Mouse (Mus musculus): ENCODE data around the gene Serpinb8. TPM values are rescaled to one million over a fixed set of nuclear protein-coding genes. Genes with fewer than 3 reads are reported as not detected.
A peak's percentile ranks its signal among the peaks of the same experiment; 100 is the strongest.

Gene Serpinb8
- polyA plus RNA-seq (2016; fragmentation: Nextera tagmentation; extraction: Ambion mirVana), result 1.3 and 1.7 TPM in 2 replicates

DNA sequence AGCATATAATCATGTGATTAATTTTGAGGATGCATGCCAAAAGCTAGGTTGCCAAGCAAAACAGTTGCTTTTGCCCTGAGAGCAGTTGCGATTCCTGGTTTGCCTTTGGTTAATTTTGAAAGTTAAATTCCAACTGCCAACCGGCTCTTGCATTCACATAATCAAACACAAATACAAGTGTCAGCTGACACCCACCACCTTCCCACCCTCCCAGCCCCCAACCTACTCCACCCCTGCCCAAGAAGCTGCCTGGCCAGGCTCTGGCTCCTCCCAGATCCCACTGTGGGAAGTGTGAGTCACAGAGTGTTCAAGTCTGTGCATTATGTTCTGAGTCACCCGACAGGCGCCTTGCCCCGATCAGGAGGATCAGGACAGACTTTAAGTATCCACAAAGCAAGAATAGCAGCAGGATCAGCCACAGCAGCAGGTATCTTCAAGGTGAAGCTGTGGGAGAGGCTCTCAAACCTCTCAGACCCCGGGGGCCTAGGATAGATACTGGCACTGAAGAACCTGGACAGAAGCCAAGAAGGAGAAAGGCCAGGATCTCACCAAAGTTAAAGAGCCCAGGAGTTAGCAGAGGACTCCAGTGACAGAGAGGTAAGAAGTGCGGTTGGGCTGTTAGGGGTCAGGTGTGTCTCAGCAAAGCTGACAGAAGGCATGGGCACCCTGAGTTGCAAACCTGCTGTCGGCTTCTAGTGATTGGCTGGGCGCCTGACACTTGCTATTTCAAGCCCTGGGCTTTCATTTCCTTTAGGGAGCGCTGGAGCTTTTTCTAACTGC lies at the start of gene Serpinb8:
Serpinb8 (plus strand) TSS at position 316 of the 780 bp plus-strand sequence.
- no peak within 1 kb of the TSS for H3K4me2 ChIP-seq (replicated peaks)
- H3K27ac ChIP-seq, result no peak within 1 kb of the TSS
- 64% methylated on average over 10 of the region's 10 CpGs for WGBS
- no peaks in the 10 kb centered on the region for H3K4me1 ChIP-seq
- H3K36me3 ChIP-seq, result no peaks in the 10 kb centered on the region
- H3K27me3 ChIP-seq, result no peaks in the 10 kb centered on the region
- no peak within 1 kb of the TSS for H3K9ac ChIP-seq
- no peak within 1 kb of the TSS for H3K4me3 ChIP-seq
- no peak for ATAC-seq (ENCODE audit: low FRiP score)
- H3K9me3 ChIP-seq (replicated peaks), result no peaks in the 10 kb centered on the region

- no peaks in the 10 kb centered on the region for H3K36me3 ChIP-seq
- no peak overlapping the region for H3K9ac ChIP-seq
- 92% methylated on average over 3 of the region's 3 CpGs for WGBS
- ATAC-seq (ENCODE audit: low FRiP score), result no peak
- H3K4me2 ChIP-seq (replicated peaks), result no peak overlapping the region
- no peaks in the 10 kb centered on the region for H3K27me3 ChIP-seq
- no peaks in the 10 kb centered on the region for H3K4me1 ChIP-seq
- H3K9me3 ChIP-seq (replicated peaks), result no peaks in the 10 kb centered on the region
- no peak overlapping the region for H3K27ac ChIP-seq
- no peak overlapping the region for H3K4me3 ChIP-seq
These were observed 30.3 kb upstream of the Serpinb8 start for GRCm38 (mm10) chr1:107559494-107559893.

DNA sequence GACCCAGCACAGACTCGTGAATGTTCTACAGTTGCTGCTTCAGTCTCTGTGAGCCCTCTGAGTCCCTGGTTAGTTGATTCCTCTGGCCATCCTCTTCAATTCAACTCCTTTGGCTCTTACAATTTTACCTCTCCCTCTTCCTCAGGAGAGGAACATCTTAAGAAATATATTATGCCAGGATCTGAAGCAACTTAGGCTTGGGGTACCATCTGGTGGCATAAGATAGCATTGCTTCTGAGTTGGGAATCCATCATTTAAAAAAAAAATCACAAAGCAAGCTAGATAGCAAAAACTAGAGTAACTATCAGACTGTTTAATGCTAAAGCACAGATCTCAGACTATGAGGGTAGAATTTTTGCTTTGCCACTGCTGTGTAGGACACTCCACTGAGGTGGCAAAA lies 27.7 kb upstream of the Serpinb8 start:
- Histone ChIP-seq H3K9me3 (replicated peaks) (no peaks in the 10 kb centered on the region), H3K9ac (no peak overlapping the region), H3K27ac (no peak overlapping the region), H3K4me1 (no peaks in the 10 kb centered on the region), H3K27me3 (no peaks in the 10 kb centered on the region), H3K4me3 (no peak overlapping the region), H3K4me2 (replicated peaks) (no peak overlapping the region), H3K36me3 (no peaks in the 10 kb centered on the region)
- WGBS, result 93% methylated on average over 1 of the region's 1 CpGs
- ATAC-seq (ENCODE audit: low FRiP score), result no peak

- no peak for ATAC-seq (ENCODE audit: low FRiP score)
- Histone ChIP-seq H3K4me1 (no peaks in the 10 kb centered on the region), H3K4me3 (no peak overlapping the region), H3K27me3 (no peaks in the 10 kb centered on the region), H3K9me3 (replicated peaks) (no peaks in the 10 kb centered on the region), H3K4me2 (replicated peaks) (no peak overlapping the region), H3K36me3 (no peaks in the 10 kb centered on the region), H3K9ac (no peak overlapping the region), H3K27ac (no peak overlapping the region)
These were observed 24.2 kb upstream of the Serpinb8 start for GRCm38 (mm10) chr1:107565644-107566043.

- Histone ChIP-seq H3K27me3 (no peaks in the 10 kb centered on the region), H3K9me3 (replicated peaks) (no peaks in the 10 kb centered on the region), H3K4me1 (no peaks in the 10 kb centered on the region), H3K36me3 (no peaks in the 10 kb centered on the region), H3K4me3 (no peak overlapping the region), H3K27ac (no peak overlapping the region), H3K9ac (no peak overlapping the region), H3K4me2 (replicated peaks) (no peak overlapping the region)
- ATAC-seq (ENCODE audit: low FRiP score), result no peak
- WGBS, result 80% methylated on average over 2 of the region's 2 CpGs
These were observed 13.7 kb upstream of the Serpinb8 start for GRCm38 (mm10) chr1:107576094-107576493.

DNA sequence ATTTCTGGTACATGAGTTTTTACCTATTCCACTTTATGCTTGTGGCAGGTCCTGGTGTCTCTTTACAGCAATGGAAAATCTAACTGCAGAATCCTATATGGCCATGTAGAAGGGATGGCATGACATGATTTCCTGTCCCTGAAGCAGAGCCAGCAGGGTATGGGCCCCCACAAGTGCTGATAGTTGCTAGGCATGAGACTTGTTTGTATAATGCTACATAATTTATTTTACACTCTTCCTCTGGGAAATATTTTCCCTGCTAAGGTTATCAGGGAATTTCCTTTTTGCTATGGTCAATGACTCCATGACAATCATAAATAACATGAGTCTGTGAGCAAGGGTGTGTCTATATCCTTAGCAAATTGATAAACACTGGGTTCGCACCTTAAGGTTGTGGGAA lies 12.3 kb upstream of the Serpinb8 start:
- H3K4me3 ChIP-seq, result no peak overlapping the region
- no peak overlapping the region for H3K9ac ChIP-seq
- no peak overlapping the region for H3K4me2 ChIP-seq (replicated peaks)
- no peaks in the 10 kb centered on the region for H3K4me1 ChIP-seq
- H3K36me3 ChIP-seq, result no peaks in the 10 kb centered on the region
- H3K9me3 ChIP-seq (replicated peaks), result no peaks in the 10 kb centered on the region
- 96% methylated on average over 1 of the region's 1 CpGs for WGBS
- no peak overlapping the region for H3K27ac ChIP-seq
- no peaks in the 10 kb centered on the region for H3K27me3 ChIP-seq
- ATAC-seq (ENCODE audit: low FRiP score), result no peak

DNA sequence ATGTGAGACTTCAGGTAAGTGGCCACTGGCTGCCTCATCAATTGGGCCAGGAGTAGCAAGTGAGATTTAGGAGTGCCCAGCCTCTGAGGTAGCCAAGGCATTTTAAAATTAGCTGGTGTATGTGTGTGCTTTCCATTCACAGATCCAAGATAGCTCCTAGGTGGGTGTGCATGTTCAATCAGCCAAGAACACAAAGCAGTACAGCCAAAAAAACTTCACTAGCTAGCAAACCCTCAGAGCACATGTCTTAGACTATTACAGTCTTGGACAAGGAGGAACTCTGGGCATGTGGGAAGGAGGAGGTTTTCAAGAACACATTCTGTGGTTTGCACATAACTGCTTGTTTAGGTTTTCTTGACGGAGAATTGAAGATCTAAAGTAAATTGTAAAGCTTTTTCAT lies 8.6 kb upstream of the Serpinb8 start:
- Histone ChIP-seq H3K9ac (no peak overlapping the region), H3K4me1 (no peaks in the 10 kb centered on the region), H3K27me3 (no peaks in the 10 kb centered on the region), H3K36me3 (no peaks in the 10 kb centered on the region), H3K4me2 (replicated peaks) (no peak overlapping the region), H3K27ac (no peak overlapping the region), H3K9me3 (replicated peaks) (no peaks in the 10 kb centered on the region), H3K4me3 (no peak overlapping the region)
- ATAC-seq (ENCODE audit: low FRiP score), result no peak
- WGBS, result 88% methylated on average over 1 of the region's 1 CpGs

DNA sequence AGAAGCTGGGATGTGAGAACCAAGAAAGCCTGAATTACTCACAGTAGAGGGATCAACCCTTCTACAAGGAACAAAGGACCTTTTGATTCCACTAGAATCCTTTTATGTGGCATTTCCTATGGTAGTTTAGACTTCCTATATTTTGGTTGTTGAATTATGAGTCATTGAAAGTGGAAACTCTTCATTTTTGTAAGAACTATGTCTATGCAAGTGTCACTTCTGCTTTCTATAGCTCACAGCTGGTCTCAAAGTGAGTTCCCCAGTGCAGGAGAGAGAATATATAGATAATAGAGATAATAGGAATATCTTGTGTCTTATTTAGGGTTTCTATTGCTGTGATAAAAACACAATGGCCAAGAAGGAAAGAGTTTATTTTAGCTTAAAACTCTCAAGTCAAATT lies 6.9 kb upstream of the Serpinb8 start:
- H3K4me3 ChIP-seq, result no peak overlapping the region
- no peak overlapping the region for H3K4me2 ChIP-seq (replicated peaks)
- no peak overlapping the region for H3K9ac ChIP-seq
- no peaks in the 10 kb centered on the region for H3K4me1 ChIP-seq
- H3K9me3 ChIP-seq (replicated peaks), result no peaks in the 10 kb centered on the region
- no peak for ATAC-seq (ENCODE audit: low FRiP score)
- H3K27ac ChIP-seq, result no peak overlapping the region
- no peaks in the 10 kb centered on the region for H3K27me3 ChIP-seq
- H3K36me3 ChIP-seq, result no peaks in the 10 kb centered on the region

GRCm38 (mm10) chr1:107583958-107584376 lies 5.8 kb upstream of the Serpinb8 start:
- no peaks in the 10 kb centered on the region for H3K27me3 ChIP-seq
- H3K36me3 ChIP-seq, result no peaks in the 10 kb centered on the region
- ATAC-seq (ENCODE audit: low FRiP score), result no peak
- no peaks in the 10 kb centered on the region for H3K4me1 ChIP-seq
- no peak overlapping the region for H3K9ac ChIP-seq
- no peak overlapping the region for H3K4me3 ChIP-seq
- H3K4me2 ChIP-seq (replicated peaks), result no peak overlapping the region
- no peaks in the 10 kb centered on the region for H3K9me3 ChIP-seq (replicated peaks)
- H3K27ac ChIP-seq, result no peak overlapping the region
- WGBS, result 45% methylated on average over 1 of the region's 1 CpGs

DNA sequence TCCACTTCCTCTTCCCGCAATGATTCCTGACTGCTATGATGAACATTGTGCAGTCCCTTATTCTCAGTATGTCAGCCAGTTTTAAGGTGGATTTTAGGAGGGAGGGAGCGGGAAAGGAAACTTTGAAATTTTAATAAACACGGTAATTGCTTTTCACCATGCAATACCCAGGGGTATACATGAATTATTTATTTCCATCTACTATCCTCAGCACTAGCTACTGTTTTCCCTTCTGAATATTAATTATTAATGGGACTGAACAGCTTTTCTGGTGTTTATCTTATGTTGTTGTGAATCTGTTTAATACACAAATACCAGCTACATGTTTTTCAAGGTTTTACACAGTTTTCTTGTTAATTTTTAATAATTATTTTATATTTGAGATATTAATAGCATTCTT lies 4.9 kb upstream of the Serpinb8 start:
- Histone ChIP-seq H3K9ac (no peak overlapping the region), H3K27ac (no peak overlapping the region), H3K4me1 (no peaks in the 10 kb centered on the region), H3K4me3 (no peak overlapping the region), H3K4me2 (replicated peaks) (no peak overlapping the region), H3K27me3 (no peaks in the 10 kb centered on the region), H3K9me3 (replicated peaks) (no peaks in the 10 kb centered on the region), H3K36me3 (no peaks in the 10 kb centered on the region)
- ATAC-seq (ENCODE audit: low FRiP score), result peak; percentile 66
- WGBS, result 76% methylated on average over 3 of the region's 3 CpGs

DNA sequence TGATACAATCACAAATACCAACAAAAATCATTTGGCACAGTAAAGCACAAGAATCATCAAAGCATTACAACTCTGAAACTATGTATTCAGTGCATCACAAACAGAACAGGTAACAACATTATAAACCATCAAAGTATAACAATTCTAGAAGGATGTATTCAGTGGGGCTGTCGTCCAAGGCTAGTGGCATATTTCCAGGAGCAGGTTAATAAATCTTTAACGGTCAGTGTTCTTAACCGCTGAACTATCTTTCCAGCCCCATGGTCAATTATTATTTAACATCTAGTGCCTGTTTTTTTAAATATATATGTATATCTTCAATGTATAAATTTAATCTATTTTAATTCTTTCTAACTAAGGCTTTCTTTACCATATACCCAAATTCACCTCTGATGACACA lies 3.6 kb upstream of the Serpinb8 start:
- H3K4me3 ChIP-seq, result no peak overlapping the region
- H3K9ac ChIP-seq, result no peak overlapping the region
- no peaks in the 10 kb centered on the region for H3K36me3 ChIP-seq
- no peak overlapping the region for H3K4me2 ChIP-seq (replicated peaks)
- no peak for ATAC-seq (ENCODE audit: low FRiP score)
- WGBS, result 88% methylated on average over 3 of the region's 3 CpGs
- no peaks in the 10 kb centered on the region for H3K4me1 ChIP-seq
- no peak overlapping the region for H3K27ac ChIP-seq
- H3K27me3 ChIP-seq, result no peaks in the 10 kb centered on the region
- no peaks in the 10 kb centered on the region for H3K9me3 ChIP-seq (replicated peaks)

DNA sequence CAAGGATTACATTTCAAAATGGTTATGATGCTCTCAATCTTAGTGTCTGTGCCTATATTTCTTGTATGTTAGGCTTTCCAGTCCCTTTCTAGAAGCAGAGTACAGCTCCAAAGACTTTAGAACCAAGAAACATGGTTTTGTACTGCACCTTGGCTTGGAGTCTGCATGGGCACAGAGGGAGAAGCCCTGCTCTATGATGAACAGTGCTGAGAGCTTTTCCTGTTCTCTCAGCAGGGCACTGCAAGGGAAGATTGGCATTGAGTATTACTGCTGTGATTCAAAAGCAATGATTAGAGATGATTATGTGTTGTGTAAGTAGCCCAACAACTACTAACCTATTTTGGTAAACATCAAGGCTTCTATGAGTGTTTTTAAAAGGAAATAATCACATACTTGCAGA lies 1.6 kb upstream of the Serpinb8 start:
- Histone ChIP-seq H3K4me1 (no peaks in the 10 kb centered on the region), H3K9me3 (replicated peaks) (no peaks in the 10 kb centered on the region), H3K4me2 (replicated peaks) (no peak overlapping the region), H3K27me3 (no peaks in the 10 kb centered on the region), H3K27ac (no peak overlapping the region), H3K9ac (no peak overlapping the region), H3K36me3 (no peaks in the 10 kb centered on the region), H3K4me3 (no peak overlapping the region)
- no peak for ATAC-seq (ENCODE audit: low FRiP score)

DNA sequence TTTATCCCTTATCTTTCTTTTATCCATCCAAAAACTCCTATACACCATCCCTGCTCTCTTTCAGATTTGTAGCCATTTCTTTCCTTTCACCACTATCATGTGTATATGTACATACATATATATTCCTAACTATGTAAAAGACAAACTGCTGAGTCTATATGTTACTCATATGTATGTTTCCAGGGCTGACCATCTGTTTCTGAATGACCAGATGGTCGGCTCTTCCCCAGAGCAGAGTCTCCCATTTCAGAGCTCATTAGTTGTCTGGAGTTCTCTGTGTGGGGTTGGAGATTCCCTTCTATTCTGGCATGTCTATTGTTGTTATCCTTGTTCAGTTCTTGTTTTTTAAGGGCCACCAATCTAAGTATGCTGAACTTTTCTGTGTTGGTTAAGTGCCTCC lies 1.2 kb upstream of the Serpinb8 start:
- Histone ChIP-seq H3K4me2 (replicated peaks) (no peak overlapping the region), H3K9me3 (replicated peaks) (no peaks in the 10 kb centered on the region), H3K27me3 (no peaks in the 10 kb centered on the region), H3K27ac (no peak overlapping the region), H3K4me1 (no peaks in the 10 kb centered on the region), H3K9ac (no peak overlapping the region), H3K36me3 (no peaks in the 10 kb centered on the region), H3K4me3 (no peak overlapping the region)
- no peak for ATAC-seq (ENCODE audit: low FRiP score)
- WGBS, result 48% methylated on average over 1 of the region's 1 CpGs
